Mouse (Mus musculus) heart, postnatal 36 days (tissue): ENCODE data around the gene Ctnnd2. TPM values are rescaled to one million over a fixed set of nuclear protein-coding genes. Genes with fewer than 3 reads are reported as not detected.

Experiments
- DNase-seq, 2 experiments: peaks; one replicate each; pipeline ENCODE4 v3.0.0; 2021 to 2022
- intact Hi-C: fragments of 180-260 bp; cut with DNase I; formaldehyde crosslinking; loops from one replicate; pipeline ENCODE4 v1.15.1; 2025
- total RNA-seq, 2 experiments: library from RNA; stranded (reverse); gene quantifications; 2 replicates each; pipeline ENCODE4 v1.2.3; 2021

Gene Ctnnd2
- total RNA-seq, 2 experiments from 2014 or later: 0.11 to 0.25 TPM

GRCm38 (mm10) chr15:30632113-30632735 lies 459.8 kb downstream of the Ctnnd2 start:
- no peak for DNase-seq
- intact Hi-C loops: no loop called here

GRCm38 (mm10) chr15:30633917-30634316 lies 461.5 kb downstream of the Ctnnd2 start:
- DNase-seq: no peak
- intact Hi-C loops: no loop called here

GRCm38 (mm10) chr15:30634522-30634921 lies 462.1 kb downstream of the Ctnnd2 start:
- DNase-seq: no peak
- intact Hi-C loops: no loop called here

DNA sequence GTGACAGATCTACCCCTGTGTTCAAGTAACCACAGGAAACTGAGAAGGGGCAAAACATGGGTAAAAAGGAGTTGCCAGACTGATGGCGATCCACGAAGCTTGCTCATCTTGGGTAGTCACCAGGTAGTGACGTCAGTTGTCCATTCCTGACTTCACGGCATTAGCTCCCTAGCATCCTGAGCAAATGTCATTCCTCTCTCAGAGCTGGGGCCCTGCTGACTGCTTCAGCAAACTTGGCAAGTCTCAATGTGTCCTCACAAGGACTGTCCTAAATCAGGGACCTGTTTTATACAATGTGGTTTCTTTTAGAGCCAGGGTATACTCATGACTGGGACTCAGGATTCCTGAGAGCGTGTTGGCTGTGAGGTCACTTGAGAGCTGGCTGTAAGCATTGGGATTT lies 468.3 kb downstream of the Ctnnd2 start:
- DNase-seq: no peak
- intact Hi-C loops: no loop called here

DNA sequence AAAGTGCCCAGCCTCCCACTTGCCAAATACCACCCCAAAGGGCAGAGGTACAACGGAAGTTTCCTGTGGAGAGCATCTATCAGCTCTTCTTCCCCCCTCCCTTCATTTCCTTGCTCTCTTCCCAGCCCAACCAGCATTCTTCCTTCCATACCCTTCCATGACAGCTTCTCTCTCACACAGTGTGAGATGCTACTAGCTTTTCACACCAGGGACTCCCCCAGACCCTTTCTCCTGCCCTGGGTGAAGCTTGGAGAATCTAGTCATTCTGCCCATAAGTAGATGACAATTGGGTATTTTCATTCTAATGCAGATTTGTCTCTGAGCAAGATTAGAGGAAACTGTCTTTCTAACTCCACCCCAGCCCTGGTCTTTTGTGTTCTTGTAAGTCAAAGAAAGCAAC lies 473.3 kb downstream of the Ctnnd2 start:
- no peak for DNase-seq
- intact Hi-C loops: no loop called here

- DNase-seq: no peak
- intact Hi-C loops: no loop called here
Measured at GRCm38 (mm10) chr15:30646501-30647431, 474.4 kb downstream of the Ctnnd2 start.

- intact Hi-C loops: no loop called here
- DNase-seq: no peak
Measured at GRCm38 (mm10) chr15:30647679-30648311, 475.4 kb downstream of the Ctnnd2 start.

GRCm38 (mm10) chr15:30649964-30650363 lies 477.6 kb downstream of the Ctnnd2 start:
- DNase-seq: no peak
- intact Hi-C loops: no loop called here

- no peak for DNase-seq
- intact Hi-C loops: no loop called here
Measured at GRCm38 (mm10) chr15:30655433-30655832, 483.0 kb downstream of the Ctnnd2 start.

DNA sequence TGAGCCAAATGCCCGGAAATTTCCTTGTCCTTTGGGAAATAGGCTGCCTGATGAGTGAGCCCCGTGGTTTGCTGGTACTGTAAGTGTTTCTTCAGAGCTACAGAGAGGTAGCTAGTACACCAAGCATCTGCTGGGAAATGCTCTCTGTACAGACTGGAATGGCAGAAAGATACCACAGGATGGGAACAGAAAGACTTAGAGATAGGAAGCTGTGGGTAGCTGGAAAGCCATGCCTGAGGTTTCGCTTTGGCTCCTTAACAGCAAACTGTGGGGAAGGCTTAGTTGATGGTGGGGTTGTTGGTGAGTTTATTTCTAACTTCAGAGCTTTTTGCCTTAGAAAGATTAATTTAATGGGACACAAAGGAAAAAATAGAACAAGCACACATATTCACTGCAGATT lies 485.2 kb downstream of the Ctnnd2 start:
- intact Hi-C loops: no loop called here
- no peak for DNase-seq

- no peak for DNase-seq
- intact Hi-C loops: no loop called here
Measured at GRCm38 (mm10) chr15:30660539-30661149, 488.3 kb downstream of the Ctnnd2 start.

GRCm38 (mm10) chr15:30661689-30662422 lies 489.5 kb downstream of the Ctnnd2 start:
- intact Hi-C loops: no loop called here
- DNase-seq: no peak

DNA sequence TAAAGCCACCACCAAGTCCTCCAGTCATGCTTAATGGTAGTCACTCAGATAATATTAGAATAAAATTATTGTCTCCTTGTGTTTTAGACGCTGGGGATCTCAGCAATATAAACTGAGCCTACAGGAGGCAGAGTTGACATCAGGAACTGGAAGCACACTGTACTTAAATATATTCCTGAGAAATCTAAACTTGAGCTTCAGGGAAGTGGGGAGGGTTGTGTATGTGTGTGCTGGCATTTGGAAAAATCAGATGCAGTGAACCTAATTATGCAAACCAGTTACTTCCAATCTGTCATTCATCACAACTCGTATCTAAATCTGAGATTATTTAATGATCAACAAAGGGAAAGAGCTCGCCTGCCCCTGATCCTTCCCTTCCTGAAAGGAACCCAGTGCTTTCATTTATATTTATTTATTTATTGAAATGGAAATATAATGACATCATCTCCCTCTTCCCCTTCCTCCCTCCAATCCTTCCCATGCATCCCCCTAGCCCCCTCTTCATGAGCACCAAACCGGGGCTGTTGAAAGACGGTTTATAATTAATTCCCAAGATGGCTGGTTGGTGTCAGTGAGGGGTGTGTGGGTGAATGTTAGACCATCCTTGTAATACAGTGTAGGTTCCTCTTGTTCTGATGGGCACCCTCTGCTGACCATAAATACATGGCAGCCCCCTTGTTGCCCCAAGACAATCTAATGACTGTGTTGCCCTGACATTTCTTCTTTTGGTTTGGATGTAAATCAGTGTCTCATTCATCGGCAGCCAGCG lies 495.6 kb downstream of the Ctnnd2 start:
- DNase-seq: no peak
- intact Hi-C loops: no loop called here

DNA sequence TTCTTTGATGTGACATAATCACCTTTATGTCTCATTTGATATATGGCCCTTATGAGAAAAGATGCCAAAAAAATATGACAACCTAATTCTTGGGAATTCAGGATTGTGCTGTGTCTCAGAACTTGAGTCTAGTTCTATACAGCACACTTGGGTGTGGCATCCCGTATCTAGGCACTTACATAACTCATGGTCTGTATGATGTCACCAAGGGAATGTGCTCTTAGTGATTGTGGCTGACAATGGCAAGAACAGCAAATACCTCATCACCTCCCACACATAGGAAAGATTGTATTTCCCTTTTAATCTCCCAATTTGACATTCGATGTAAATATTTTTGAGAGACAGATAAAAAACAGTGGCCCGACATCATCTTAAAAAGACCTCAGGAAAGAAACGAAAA lies 509.5 kb downstream of the Ctnnd2 start:
- intact Hi-C loops: no loop called here
- DNase-seq: no peak

DNA sequence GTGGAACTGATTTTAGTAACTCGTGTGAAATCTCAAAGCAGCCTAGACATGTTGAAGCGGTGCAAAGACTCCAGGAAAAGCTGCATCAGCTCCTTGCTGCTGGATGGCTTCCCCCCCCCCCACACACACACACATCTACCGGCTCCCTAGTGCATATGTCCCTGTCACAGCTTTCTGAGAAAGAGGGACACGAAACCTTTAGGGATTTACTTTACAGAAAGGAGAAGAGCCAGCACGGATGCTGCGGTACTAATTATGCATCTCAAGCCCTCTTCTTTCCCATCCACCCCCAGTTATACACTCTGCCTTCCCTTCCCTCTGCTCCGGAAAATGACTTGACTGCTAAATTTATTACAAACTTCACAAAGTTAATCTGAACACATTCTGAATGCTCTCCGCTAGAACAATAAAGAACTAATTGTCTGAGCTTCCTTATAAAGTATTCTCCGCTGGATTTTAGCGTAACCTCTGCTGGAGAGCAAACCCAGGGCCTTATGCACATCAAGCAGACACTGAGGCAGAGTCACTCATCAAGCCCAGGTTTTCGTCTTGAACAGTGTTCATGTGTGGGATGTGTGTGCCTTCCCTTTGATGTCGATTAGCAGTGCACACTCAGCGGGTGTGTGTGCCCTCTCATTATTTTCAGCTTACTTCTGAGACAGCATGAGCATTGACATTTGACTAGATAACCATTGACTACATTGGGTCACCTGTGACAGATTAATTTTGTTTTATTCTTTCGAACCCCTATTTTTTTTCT lies 510.1 kb downstream of the Ctnnd2 start:
- no peak for DNase-seq
- intact Hi-C loops: loop anchor here (1.0 kb wide), 1 partner anchor 13 kb away; no protein-coding TSS in a partner anchor

DNA sequence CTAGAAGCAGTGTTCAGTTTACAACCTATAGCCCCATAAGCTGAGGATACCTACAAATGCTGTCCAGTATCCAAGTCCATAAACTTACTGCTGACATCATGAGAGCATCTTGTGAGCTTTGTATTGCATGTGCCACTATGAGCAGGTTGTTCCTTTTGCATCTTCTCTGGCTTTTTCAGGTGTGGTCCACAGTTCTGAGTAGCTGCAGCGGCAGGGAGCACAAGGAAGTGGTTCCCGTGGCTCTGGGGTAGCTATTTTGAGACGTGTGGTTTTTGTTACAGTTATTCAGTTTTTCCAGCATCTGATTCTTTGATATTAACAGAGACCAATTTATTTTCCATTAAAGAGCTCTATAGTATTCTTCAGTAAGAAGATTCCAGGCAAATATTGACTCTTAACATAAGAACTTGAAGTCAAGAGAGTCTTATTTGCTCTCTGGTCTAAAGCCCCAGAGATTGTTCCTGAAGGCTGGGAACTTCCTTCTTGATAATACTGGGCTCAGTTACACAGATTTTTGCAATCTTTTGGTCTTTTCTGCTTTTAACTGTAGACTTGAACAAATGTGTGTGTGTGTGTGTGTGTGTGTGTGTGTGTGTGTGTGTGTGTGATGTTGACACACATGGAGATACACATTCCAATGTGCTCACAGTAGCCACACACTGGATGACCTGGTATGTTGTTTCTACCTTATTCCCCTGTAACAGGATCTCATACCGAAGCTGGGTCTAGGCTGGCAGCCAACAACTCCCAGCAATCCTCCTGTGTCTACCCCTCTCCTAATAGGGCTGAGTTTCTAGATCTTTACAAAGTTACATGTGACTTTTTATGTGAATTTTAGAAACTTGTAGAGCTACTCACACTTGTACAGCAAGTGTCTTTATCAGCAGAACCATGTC lies 514.1 kb downstream of the Ctnnd2 start:
- no peak for DNase-seq
- intact Hi-C loops: no loop called here

- no peak for DNase-seq
Measured at GRCm38 (mm10) chr15:30693754-30694205, 521.4 kb downstream of the Ctnnd2 start.

DNA sequence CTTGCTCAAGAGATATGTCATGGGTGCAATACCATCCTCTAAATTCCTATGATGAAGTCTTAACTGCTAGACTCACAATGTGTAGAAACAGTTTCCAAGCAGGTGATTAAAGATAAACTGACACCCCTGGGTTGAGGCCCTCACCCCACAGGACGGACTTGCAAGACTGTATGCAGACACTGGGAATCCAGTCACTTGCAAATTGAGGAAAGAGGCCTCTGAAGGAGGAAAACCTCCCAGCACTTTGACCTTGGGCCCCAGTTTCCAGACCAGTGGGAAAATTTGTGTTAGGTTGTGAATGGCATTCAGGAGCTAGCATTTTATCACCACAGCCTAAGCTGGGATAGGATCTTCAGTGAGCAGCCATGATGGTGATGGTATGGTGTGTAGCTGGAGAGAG lies 521.9 kb downstream of the Ctnnd2 start:
- intact Hi-C loops: no loop called here
- DNase-seq: no peak

More at GRCm38 (mm10) chr15:30693754-30694205, 521.4 kb downstream of the Ctnnd2 start:
- intact Hi-C loops: no loop called here
